In the genomic region with DNA sequence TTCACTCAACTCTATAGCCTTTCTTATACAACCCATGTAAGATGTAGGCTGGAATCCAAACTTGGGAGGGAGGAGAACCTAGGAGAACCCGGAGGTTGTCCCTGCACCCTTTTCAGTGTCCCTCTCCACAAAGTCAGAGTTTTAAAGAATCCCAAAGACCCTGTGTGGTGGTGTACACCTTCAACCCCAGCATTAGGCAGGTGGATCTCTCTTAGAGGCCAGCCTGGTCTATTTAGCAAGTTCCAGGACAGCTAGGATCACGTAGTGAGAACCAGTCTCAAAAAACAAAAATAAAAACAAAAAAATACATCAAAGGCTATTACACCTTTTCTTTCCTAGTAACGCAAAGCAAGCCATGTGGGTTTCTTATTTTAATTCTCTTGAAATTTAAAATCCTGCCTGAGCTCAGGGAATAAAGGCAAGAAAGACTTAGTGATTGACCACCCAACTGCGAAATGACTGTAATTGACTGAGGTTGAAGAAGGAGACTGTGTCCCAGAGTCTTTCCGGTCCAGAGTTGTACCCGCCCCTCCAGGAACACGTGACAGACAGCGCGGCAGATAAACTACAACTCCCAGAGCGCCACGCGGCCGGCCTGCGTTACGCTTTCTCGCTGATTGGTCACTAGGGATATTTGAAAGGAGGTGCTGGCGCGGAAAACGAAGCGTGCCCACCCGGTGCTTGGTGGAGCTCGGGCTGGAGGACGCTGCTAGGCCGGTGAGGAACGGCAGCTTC, we compare ENCODE assay signal across 8 mouse cellular contexts. TPM values are rescaled to one million over a fixed set of nuclear protein-coding genes. Genes with fewer than 3 reads are reported as not detected.
A peak's percentile ranks its signal among the peaks of the same experiment; 100 is the strongest.
DNase-seq lines count a peak whose midpoint lies in the region; ATAC-seq lines count a peak whose summit lies in the region.

Gene Espl1 (plus strand): TSS at position 634 of the 735 bp plus-strand sequence.

- peak; percentile 97 for DNase-seq in R1 (ENCODE audit: low read depth, low spot score)
- DNase-seq in cerebellum, postnatal 25 days = peak; percentile 94 to 95
- DNase-seq in frontal cortex, postnatal 36 days (ENCODE audit: low spot score in 2 of 2) = peak; percentile 90 to 96
- DNase-seq in left cerebral cortex, adult 18-20 months (ENCODE audit: low spot score in 2 of 2) = peak; percentile 92 to 93
- DNase-seq in right cerebral cortex, adult 18-20 months = peak; percentile 94
- peak; percentile 80 for DNase-seq in urinary bladder, postnatal 10 days (ENCODE audit: low spot score)

- peak within 1 kb of the TSS; percentile 91 for H3K4me2 ChIP-seq in hindbrain, embryonic 16.5 days (ENCODE audit: low read length)

- 6% methylated on average over 25 of the region's 25 CpGs for WGBS in hindbrain, embryonic 16.5 days
- WGBS in macrophage (ENCODE audit: missing documents) = 6% methylated on average over 25 of the region's 25 CpGs

- no peaks in the 10 kb centered on the region for H3K9me3 ChIP-seq in hindbrain, embryonic 16.5 days (ENCODE audit: control insufficient read depth, low read length)

- H3K27me3 ChIP-seq in hindbrain, embryonic 16.5 days (replicated peaks; ENCODE audit: control insufficient read depth, insufficient read depth, low read length) = no peaks in the 10 kb centered on the region

- H3K4me3 ChIP-seq in hindbrain, embryonic 16.5 days (ENCODE audit: low read length) = peak within 1 kb of the TSS; percentile 55
- peak within 1 kb of the TSS; percentile 72 for H3K4me3 ChIP-seq in macrophage (ENCODE audit: inconsistent target)

- H3K27ac ChIP-seq in hindbrain, embryonic 16.5 days (ENCODE audit: low read depth, low read length) = peak within 1 kb of the TSS; percentile 47; the same call in 1 of the 2 replicates
- H3K27ac ChIP-seq in macrophage = peak within 1 kb of the TSS; percentile 37

- ATAC-seq in hindbrain, embryonic 16.5 days = peak; percentile 98

- no peaks in the 10 kb centered on the region for H3K36me3 ChIP-seq in hindbrain, embryonic 16.5 days (ENCODE audit: control insufficient read depth, insufficient read depth, low read length)
- H3K36me3 ChIP-seq in macrophage (ENCODE audit: inconsistent target) = no peaks in the 10 kb centered on the region

- H3K4me1 ChIP-seq in hindbrain, embryonic 16.5 days (ENCODE audit: control insufficient read depth, insufficient read depth, low read depth, low read length) = peaks cover 7% of the 10 kb centered on the region

- H3K9ac ChIP-seq in hindbrain, embryonic 16.5 days (ENCODE audit: low read depth, low read length) = peak within 1 kb of the TSS; percentile 50

- H3K79me2 ChIP-seq in macrophage (ENCODE audit: inconsistent target) = peaks cover 22% of the 10 kb centered on the region

RNA-seq across cellular contexts. Expression of gene Espl1, which starts in this region (rescaled TPM):
- polyA plus RNA-seq in hindbrain, embryonic 16.5 days (2015; fragmentation: Nextera tagmentation; extraction: Ambion mirVana) = 4.1 and 6.4 TPM in 2 replicates
- 1 to 10 TPM in 1 of 2 experiments, under 1 TPM in 1; 0.77 to 1.4 TPM for total RNA-seq in left cerebral cortex, adult 18-20 months (2021)
- total RNA-seq in macrophage (2018; cell fraction: chromatin; rRNA removed) = 10 to 100 TPM in 9 of 26 experiments, 1 to 10 TPM in 17; 1.8 to 32.0 (median 8.2) TPM
- total RNA-seq in macrophage (2018; cell fraction: cytosol; rRNA removed) = 1 to 10 TPM in 24 of 26 experiments, under 1 TPM in 2; 0.81 to 8.2 (median 3.1) TPM
- total RNA-seq in macrophage (2018; cell fraction: nucleus; rRNA removed) = 10 to 100 TPM in 3 of 26 experiments, 1 to 10 TPM in 23; 1.3 to 19.0 (median 5.7) TPM
- 1.0 to 5.7 TPM (median 3.5 TPM) in 3 replicates for polyA plus RNA-seq in macrophage (2018)

Comparison
In these comparisons a context has a peak if more than half of its experiments do, and no peak if none do; other contexts are left out.
1. Peak in every context shown above with its lines: DNase-seq, ATAC-seq, H3K4me3 ChIP-seq and H3K27ac ChIP-seq.